Mouse (Mus musculus) stomach, postnatal 0 days (tissue): ENCODE data around the gene Ap5z1.

Experiments
- CTCF ChIP-seq: IDR thresholded peaks from 2 replicates; pipeline ENCODE4 v1.5.1; 2016; ENCODE audit warnings: antibody characterized with exemption, low read depth, mild to moderate bottlenecking, moderate library complexity
- EP300 ChIP-seq: optimal IDR thresholded peaks from 2 replicates; pipeline ENCODE3; 2016; ENCODE audit warnings: antibody characterized with exemption

DNA sequence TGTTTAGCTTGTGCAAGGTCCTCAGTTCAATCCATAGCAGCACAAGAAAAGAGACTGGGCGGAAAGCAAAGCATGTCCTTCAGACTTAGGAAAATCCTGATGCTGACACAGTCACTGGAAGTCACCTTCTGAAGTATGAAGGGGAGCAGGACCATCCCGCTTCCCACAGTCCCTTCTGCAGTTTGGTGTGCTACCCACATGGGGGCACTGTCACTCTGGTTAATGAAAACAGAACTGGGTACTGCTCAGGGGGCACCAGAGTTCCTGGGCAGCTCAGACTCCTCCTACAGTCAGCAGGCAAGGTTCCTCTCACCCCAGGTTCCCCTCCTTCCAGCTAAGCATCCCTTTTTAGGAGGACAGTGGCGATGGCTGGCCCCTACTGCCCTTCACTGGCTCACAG lies 35.2 kb downstream of the Ap5z1 start:
- TF ChIP-seq CTCF, result peak; percentile 76
- TF ChIP-seq EP300, result no peak
